Mouse (Mus musculus) adrenal gland, postnatal 36 days (tissue): Measurements from ENCODE around the gene Hist1h3i. TPM values are rescaled to one million over a fixed set of nuclear protein-coding genes. Genes with fewer than 3 reads are reported as not detected.
"Not testable (repeated sequence)": the region's sequence is repeated elsewhere in the genome, so short reads cannot be mapped to it uniquely, and the experiment has no call there.

ENCODE experiments used
- DNase-seq, 2 experiments: peaks; one replicate each; pipeline ENCODE4 v3.0.0; 2021; ENCODE audit warnings: mixed read lengths in 1 of 2
- long read RNA-seq, 2 experiments: library from polyadenylated mRNA; stranded (forward); transcript quantifications; one replicate each; pipeline ENCODE4 v2.0.0; 2021; ENCODE audit warnings: borderline sequencing depth in 2 of 2
- total RNA-seq, 2 experiments: library from RNA; stranded (reverse); gene quantifications; 2 replicates each; pipeline ENCODE4 v1.2.3; 2021

The Hist1h3i gene
- 10 to 100 TPM; 61.4 to 73.9 TPM for total RNA-seq
- long read RNA-seq, experiment 1, result 0 reads
- long read RNA-seq, experiment 2, result 0 reads

DNA sequence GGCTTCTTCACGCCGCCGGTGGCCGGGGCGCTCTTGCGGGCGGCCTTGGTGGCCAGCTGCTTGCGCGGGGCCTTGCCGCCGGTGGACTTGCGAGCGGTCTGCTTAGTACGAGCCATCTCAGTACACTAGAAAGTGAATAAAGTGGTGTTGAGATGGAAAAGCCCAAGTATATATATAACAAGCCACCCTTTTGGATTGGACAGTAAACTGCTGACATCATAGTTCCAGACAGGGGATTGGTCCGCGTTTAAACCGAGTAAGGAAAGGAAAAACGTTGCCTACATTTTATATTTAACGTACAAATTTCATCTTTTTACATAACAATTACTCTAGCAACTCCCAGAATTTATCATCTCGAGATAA, at the start of gene Hist1h3i:
TSS of gene Hist1h3i (minus strand) at position 116 of the 363 bp plus-strand sequence.
- peak; percentile 42 to 58 for DNase-seq

DNA sequence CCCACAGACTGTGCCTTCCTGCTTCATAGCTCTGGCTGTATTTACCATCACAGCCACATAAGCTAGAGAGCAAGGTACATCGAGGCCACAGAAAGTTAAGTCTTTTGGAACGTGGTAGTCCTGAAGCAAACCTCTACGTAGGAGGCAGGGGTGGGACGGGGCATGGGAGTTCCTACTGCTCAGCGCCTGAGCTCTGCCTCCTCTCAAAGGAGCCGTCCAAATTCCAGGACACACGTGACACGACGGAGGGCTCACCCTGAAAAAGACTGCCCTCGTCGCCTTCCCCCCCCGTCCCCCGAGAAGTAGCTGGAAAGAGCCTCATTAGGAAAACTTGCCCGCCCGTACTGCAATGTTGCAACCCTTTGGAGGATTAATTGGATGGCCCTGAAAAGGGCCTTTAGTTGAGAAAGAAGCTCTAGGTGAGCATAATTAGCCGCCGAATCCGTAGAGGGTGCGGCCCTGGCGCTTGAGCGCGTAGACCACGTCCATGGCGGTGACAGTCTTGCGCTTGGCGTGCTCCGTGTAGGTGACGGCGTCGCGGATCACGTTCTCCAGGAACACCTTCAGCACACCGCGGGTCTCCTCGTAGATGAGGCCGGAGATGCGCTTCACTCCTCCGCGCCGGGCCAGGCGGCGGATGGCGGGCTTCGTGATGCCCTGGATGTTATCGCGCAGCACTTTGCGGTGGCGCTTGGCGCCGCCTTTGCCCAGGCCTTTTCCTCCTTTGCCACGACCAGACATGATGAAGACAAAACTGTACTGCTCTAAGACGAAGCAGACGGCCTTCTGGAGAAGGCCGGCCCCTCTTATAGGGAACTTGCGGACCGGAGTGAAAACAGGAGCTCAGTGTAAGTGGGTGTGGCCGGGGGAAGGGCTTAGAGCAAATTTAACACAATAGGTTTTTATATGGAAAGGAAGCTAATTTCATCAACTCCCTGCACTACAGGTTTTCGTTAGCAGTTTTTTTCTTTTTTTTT, 48.5 kb upstream of the Hist1h3i start, which contains the start of gene Hist1h4n:
TSS of gene Hist1h4n (minus strand) at position 779 of the 977 bp plus-strand sequence.
- DNase-seq, result peak; percentile 25 to 50

DNA sequence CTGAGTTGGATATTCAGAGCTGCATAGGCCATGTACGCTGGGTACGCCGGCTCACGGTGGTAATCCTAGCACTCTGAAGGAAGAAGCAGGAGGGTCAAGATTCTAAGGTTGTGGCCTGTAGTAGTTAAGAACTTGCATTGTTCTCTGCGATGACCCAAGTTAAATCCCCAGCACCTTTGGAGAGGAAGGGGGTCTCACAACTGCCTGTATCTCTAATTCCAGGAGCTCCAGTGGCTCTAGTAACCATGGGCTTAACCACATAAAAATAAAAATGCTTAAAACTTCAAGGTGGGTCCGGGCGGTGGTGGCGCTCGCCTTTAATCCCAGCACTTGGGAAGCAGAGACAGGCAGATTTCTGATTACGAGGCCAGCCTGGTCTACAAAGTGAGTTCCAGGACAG, 47.2 kb upstream of the Hist1h3i start:
- no peak for DNase-seq

DNA sequence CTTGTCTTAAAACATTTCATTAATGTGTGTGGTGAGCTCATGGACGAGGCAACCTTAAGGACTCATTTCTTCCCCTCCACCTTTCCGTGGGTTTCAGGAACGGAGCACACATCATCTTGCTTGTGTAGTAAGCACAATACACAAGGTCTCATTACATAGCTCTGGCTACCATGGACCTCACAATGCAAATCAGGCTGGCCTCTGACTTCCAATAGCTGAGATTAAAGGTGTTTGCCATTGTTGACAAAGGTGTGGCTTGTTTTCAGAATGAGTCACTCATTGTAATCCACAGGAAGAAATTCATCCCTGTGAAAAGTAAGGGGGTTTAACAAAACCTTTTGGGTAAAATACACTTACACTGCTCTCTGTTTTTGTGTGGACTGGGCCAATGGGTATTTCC, 45.3 kb upstream of the Hist1h3i start:
- no peak for DNase-seq

DNA sequence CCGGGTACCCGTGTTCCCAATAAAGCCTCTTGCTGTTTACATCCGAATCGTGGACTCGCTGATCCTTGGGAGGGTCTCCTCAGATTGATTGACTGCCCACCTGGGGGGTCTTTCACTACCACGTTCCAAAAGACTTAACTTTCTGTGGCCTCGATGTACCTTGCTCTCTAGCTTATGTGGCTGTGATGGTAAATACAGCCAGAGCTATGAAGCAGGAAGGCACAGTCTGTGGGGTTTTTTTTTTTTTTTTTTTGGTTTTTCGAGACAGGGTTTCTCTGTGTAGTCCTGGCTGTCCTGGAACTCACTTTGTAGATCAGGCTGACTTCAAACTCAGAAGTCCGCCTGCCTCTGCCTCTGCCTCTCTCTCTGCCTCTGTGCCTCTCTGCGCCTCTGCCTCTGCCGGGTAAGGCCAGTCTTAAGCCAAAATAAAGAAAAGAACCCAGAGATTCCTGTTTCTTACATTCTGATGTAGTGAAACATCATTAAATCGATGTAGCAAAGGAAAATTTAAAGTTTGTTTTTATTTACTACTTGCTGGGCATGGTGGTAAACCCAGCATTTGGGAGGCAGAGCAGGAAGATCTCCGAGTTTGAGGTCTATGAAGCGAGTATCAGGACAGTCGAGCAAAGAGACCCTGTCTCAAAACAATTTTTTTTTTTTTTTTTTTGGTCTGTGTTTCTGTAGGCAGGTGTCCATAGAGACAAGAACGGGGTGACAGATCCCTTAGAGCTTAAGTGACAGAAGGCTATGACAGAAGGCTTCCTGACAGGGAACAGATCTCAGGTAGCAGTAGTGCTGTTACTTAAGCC, 37.1 kb upstream of the Hist1h3i start:
- not testable (repeated sequence) for DNase-seq

DNA sequence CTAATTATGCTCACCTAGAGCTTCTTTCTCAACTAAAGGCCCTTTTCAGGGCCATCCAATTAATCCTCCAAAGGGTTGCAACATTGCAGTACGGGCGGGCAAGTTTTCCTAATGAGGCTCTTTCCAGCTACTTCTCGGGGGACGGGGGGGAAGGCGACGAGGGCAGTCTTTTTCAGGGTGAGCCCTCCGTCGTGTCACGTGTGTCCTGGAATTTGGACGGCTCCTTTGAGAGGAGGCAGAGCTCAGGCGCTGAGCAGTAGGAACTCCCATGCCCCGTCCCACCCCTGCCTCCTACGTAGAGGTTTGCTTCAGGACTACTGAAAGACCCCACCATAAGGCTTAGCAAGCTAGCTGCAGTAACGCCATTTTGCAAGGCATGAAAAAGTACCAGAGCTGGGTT, 28.9 kb upstream of the Hist1h3i start:
- DNase-seq, result not testable (repeated sequence)

DNA sequence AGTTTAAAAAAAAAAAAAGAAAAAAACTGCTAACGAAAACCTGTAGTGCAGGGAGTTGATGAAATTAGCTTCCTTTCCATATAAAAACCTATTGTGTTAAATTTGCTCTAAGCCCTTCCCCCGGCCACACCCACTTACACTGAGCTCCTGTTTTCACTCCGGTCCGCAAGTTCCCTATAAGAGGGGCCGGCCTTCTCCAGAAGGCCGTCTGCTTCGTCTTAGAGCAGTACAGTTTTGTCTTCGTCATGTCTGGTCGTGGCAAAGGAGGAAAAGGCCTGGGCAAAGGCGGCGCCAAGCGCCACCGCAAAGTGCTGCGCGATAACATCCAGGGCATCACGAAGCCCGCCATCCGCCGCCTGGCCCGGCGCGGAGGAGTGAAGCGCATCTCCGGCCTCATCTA, 28.4 kb upstream of the Hist1h3i start, which contains the start of gene Hist1h4m:
TSS of gene Hist1h4m (plus strand) at position 208 of the 400 bp plus-strand sequence.
- peak; percentile 60 for DNase-seq

DNA sequence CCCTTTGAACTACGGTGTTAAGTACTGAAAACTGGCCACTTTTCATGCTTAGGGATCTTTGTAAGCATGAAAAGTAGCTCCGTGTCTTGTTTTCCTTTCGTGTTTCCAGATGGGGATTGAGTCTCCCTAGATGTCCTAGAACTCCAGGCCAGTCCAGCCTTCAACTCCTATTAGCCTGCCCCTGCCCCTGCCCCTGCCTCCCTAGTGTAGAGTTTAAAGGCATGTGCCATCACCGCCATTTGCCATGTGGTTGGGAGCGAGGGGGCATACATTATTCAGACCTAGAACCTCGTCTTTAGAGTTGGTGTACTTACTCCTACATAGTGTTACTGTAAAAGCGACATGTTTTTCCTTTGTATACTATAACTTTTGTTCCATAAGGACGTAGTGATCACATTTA, 27.9 kb upstream of the Hist1h3i start:
- DNase-seq, result not testable (repeated sequence)

DNA sequence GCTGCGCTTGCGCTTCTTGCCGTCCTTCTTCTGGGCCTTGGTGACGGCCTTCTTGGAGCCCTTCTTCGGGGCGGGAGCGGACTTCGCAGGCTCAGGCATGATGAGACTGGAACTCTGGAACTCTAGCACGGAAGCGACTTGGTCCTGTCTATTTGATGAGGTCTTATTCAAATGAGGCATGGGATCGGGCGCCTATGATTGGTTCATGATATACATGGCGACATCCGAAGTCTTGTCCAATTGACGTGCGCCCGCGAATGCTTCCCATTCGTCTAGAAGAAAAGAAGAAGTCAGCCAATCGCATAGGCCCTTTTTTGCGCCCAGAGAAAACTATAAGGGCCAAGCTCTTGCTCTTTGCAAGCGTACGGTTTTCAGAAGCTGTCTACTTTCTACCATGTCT, 26.9 kb upstream of the Hist1h3i start, which contains the start of the genes Hist1h2bq and Hist1h2ao:
TSS of gene Hist1h2bq (minus strand) at position 125 of the 400 bp plus-strand sequence.
TSS of gene Hist1h2ao (plus strand) at position 393 of the 400 bp plus-strand sequence.
- DNase-seq, result not testable (repeated sequence)

DNA sequence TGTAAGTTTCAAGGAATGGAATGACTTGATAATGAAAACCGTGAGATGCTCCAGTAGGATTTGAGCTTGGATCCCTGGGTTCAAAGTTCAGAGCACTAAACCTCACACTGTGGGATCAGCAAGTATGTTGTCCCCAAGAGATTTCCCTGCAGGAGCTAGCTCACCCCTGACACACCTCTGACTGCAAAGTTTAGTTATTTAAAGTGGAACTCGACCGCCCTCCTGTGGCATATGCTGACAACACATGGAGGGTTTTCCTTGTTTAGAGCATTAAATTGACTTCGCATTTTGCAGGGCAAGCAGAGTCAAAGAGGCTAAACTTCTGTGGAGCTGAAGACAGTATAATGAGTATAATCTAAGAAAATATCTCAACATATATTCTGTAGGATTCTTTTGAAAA, 19.9 kb upstream of the Hist1h3i start:
- DNase-seq, result not testable (repeated sequence)

DNA sequence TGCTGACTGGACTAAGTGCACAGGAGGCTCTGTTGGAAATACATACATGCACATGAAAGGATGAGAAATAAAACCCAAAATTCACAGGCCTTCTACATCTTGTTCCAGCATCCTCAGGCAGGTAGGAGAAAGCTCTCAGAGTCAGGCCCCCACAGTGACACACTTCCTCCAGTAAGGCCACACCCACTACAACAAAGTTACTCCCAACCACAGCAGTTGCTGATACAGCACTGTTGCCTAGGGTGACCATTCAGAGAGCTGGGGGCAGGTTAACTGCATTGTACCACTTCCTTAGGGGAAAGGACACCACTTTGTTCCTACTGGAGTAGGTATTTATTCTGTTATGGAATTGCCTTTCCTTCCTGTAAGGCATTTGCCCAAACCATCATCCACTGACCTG, 14.0 kb upstream of the Hist1h3i start:
- DNase-seq, result not testable (repeated sequence)

DNA sequence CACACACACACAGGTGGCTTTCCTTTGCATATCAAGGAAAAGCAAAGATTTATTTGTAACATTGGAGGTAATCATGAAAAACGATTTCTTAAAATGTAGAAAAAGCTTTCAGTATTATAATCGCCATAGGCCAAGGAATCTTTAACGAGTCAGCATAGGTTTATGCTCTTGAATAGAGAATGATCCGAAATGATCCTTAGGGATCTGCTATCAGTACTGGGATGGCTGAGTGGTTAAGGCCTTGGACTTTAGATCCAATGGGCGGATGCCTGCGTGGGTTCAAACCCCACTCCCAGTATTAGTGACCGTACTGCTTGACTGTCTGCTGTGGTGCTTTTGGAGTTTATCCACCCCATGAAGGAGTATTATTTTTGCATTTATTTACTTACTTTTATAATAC, 12.4 kb upstream of the Hist1h3i start:
- no peak for DNase-seq

DNA sequence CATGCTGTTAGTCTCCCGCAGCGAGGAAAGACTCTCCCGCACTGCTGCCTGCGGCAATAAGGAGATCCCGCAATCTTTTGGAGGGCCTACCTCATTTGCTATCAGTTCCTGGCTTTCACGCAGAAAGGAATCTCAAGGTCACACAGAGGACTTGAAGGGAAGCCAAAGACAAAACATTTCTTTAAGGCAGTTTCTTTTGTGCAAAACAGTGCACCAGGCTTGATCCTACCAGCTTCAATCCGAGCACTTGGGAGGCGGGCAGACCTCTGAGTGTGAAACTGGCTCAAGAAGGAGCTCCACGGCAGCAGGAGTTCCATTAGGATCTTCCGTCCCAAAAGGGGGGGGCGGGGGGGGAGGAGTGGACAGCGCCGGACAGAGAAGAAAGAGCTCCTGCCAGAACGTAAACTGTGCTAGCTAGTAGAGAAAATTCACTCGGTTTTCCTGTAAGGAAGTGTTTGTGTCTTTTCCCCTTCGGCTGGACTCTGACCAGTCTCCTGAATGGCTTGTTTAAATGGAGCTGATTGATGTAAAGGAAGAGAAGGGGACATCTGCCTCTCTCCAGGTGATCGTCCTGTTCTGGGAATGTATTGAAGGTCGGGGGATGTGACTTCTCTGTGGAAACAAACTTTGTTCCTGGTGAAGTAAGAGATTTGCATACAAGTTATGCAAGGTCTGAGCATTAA, 7.6 kb upstream of the Hist1h3i start:
- DNase-seq, result peak in 1 of 2 experiments; percentile 12

DNA sequence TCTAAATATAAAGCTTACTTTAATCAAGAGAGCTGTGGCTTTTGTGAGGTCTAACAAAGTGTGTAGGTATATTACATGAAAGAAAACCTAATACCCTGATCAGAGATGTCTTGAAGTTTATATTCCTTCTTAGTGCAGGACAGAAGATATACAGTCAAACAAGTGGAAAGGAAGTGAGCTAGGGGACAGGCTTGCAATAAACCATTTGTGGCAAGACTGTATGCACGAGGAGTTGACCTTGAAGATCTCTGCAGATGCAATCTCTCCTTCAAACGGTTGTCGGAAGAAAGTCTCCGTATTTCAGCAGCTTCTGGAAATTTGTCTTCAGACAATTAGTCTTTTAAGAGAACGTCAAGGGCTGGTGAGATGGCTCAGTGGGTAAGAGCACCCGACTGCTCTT, 6.8 kb upstream of the Hist1h3i start:
- DNase-seq, result no peak

DNA sequence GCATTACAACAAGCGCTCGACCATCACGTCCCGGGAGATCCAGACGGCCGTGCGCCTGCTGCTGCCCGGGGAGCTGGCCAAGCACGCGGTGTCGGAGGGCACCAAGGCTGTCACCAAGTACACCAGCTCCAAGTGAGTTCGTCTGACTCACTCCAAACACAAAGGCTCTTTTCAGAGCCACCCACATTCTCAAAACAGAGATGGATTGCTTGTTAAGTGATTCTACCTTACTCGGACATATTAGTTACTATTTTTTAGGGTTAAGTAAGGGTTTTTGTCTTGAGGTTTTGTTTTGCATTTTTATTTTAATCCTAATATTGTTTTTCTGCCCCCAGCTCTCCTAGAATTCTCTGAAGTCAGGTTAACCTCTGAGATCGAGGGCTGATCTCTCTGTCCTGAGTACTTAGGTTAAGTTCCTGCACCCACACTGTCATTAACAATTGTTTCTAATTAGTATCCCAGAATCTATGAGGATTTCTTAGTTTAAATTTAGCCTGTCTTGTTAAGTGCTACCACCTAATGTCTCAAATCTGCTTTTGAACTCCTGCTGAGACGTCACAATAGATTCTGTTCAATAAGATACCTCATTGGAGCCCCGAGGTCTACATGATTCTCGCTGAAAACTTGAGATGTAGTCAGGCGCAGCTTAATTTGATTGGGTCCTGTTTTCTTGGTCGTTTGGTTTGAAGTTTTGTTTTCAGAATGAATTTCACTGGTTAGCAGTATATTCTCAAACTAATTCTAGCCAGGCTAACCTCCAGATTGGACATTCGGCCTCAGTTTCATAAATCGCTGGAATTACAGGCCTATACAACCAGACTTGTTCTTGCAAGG, 4.8 kb upstream of the Hist1h3i start:
- no peak for DNase-seq

DNA sequence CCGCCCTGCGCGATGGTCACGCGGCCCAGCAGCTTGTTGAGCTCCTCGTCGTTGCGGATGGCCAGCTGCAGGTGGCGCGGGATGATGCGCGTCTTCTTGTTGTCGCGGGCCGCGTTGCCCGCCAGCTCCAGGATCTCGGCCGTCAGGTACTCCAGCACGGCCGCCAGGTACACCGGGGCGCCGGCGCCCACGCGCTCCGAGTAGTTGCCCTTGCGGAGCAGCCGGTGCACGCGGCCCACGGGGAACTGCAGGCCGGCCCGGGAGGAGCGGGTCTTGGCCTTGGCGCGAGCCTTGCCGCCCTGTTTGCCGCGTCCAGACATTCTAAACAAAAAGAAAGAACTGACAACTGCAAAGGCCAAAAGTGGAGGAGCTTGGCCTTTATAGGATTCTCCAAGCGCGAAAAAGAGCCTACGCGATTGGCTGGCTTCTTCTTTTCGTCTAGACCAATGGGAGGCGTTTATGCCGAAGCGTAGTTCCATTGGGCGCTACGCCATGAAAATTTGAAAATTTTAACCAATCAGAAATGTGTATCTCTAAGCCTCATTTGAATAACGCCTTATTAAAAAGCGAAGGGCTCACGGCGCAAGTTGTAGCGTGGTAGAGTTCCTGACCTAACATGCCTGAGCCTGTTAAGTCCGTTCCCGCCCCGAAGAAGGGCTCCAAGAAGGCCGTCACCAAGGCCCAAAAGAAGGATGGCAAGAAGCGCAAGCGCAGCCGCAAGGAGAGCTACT, 3.9 kb upstream of the Hist1h3i start, which contains the start of the genes Hist1h2an and Hist1h2bp:
TSS of gene Hist1h2an (minus strand) at position 320 of the 731 bp plus-strand sequence.
TSS of gene Hist1h2bp (plus strand) at position 563 of the 731 bp plus-strand sequence.
- DNase-seq, result peak; percentile 82

DNA sequence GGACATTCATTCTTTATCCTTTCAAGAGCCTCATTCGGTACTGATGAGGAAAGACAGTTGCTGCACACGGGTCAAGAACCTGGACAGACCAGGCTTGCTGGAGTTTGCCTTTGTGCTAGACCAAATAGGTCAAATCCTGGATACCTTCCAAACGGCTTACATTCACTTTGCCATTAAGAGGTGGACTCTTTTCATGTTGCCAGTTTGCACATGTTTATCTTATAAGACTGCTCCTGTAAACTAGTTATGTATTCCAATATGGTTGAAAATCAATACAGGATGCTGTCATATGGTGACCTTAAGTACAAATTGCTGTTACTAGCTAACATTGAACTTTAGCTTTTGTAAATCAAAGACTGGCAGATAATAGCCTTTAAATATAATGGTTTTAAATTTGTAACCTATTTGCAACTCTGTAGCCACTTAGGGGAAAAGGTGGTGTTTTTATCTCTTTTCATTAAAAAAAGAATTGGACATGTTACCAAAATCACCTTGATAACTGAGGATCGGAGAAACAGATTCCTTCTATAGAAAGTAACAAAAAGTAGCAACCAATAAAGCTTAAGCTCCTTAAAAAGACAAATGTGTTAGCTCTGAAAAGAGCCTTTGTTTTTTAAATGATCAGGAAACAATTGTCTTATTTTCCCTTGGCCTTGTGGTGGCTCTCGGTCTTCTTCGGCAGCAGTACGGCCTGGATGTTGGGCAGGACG, 3.2 kb upstream of the Hist1h3i start:
- DNase-seq, result no peak

DNA sequence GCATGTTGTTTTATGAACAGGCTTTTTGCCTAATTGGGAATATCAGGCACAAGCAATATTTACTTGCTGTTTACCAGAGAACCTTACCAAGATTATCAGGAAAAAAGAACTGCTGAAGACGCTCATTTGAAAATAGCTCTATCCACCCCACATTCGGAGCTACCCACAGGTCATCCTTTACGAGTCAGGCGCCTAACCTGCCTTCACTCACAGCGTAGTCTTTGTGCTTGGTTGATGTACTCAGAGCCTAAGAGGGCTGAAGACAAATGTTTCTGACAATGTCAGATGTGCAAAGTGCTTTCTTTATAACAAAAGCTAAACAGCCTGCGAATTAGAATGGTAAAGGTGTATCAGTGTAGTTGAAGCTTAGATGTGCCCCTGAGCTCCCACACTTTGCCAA, 1.1 kb upstream of the Hist1h3i start:
- DNase-seq, result no peak

DNA sequence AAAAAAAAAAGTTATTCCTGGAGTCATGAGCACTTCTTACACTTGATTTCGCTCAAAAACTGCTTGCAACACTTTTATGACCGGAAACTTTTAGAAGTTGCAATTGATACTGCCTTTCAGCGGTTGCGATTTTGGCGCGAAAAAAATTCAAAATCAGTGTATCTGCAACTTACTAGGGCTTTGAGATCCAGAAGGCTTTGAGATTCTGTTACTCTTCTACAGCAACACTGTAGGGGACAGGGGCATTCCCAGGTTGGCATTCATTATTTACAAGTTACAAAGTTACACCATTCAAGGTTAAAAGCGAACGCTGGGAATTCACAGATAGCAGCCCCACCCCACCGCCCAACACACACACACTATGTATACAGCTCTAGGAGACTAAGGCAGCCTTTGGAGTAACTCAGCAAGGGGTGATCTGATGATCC, 578 bp upstream of the Hist1h3i start:
- peak in 1 of 2 experiments; percentile 30 for DNase-seq
